Mouse (Mus musculus) right cerebral cortex, adult 18-20 months (tissue): Measurements from ENCODE around the gene Cyb5d2.
"Not testable (repeated sequence)": the region's sequence is repeated elsewhere in the genome, so short reads cannot be mapped to it uniquely, and the experiment has no call there.

Experiments used
- DNase-seq: peaks from one replicate; pipeline ENCODE4 v3.0.0; 2022; ENCODE audit warnings: mixed read lengths

Gene Cyb5d2

GRCm38 (mm10) chr11:72771461-72771860 lies 24.5 kb downstream of the Cyb5d2 start:
- no peak for DNase-seq

- no peak for DNase-seq
These were observed 25.1 kb downstream of the Cyb5d2 start for GRCm38 (mm10) chr11:72770816-72771215.

DNA sequence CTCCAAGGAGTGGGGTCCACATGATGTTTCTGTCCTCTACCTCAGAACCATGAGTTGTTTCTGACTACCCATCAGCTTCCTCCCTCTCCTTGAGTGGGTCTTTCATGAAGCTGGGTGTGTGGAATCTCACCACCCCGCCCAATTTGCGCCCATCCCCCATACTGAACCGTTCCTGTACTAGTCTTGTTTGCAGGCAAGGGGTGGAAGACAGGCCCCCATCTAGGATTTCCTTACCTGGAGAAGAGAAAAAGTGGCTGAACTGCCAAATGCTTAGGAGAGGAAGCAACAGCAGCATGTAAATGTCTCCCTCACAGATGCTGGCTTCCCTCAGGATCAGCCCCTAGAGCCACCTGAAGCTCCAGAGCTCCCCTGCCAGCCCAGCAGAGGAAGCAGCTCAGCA lies 25.6 kb downstream of the Cyb5d2 start:
- no peak for DNase-seq

GRCm38 (mm10) chr11:72769061-72769460 lies 26.9 kb downstream of the Cyb5d2 start:
- no peak for DNase-seq

- no peak for DNase-seq
These were observed 28.2 kb downstream of the Cyb5d2 start for GRCm38 (mm10) chr11:72767716-72768115.

- peak; percentile 58 for DNase-seq
These were observed 31.7 kb downstream of the Cyb5d2 start for GRCm38 (mm10) chr11:72764270-72764669.

DNA sequence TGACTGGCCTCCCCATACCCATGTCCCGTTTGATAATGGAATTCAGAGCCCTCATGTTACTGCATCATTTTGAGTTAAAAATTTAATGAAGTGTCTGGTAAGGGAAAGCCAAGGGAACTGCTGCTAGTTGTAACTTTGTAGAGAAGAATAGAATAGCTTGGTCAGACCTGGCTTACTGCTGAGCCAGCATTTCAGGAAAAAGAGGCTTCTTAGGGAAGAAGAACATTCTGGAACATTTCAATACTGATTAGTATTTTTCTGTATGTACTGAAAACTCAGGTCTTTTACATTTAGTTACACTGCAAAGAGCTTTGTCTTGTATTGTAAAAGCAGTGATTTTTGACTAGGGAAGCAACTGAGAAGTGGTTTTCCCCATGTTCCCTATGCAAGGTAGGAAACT lies 35.2 kb downstream of the Cyb5d2 start:
- DNase-seq: no peak

- DNase-seq: no peak
These were observed 36.4 kb downstream of the Cyb5d2 start for GRCm38 (mm10) chr11:72759581-72759980.

GRCm38 (mm10) chr11:72758316-72758715 lies 37.6 kb downstream of the Cyb5d2 start:
- DNase-seq: no peak

DNA sequence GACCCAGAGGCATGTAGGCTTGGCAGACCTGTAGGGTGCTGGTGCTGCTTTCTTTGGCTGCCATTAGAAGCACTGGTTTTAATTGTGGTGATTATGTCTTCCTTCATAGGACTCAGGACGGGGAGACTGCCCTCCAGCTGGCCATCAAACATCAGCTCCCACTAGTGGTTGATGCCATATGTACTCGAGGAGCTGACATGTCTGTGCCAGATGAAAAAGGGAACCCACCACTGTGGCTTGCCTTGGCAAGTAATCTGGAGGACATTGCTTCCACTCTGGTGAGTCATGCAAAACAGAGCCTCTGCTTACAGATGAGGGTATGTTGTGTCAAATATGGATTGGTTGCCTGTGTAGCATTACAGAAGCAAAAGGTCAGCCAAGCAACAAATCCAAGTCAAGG lies 44.0 kb downstream of the Cyb5d2 start:
- no peak for DNase-seq

DNA sequence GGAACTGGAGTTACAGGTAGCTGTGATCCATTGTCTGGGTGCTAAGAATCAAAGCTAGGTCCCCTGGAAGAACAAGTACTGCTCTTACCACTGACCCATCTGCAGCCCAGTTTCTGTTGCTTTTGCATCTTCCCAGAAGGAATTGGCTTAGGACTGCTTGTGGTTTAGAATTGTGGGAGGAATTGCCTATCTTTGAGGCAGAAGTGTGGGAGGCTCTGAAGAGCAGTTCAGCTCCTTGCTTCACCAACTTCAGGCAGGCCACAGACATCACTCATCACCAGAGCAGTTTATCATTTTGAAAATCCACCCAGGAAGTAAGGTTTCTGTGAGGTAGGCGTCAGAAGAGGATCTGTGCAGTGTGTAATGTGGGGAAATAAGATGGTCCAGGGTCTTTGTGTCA lies 56.9 kb downstream of the Cyb5d2 start:
- DNase-seq: peak; percentile 42

- not testable (repeated sequence) for DNase-seq
These were observed 58.4 kb downstream of the Cyb5d2 start for GRCm38 (mm10) chr11:72737517-72737916.

DNA sequence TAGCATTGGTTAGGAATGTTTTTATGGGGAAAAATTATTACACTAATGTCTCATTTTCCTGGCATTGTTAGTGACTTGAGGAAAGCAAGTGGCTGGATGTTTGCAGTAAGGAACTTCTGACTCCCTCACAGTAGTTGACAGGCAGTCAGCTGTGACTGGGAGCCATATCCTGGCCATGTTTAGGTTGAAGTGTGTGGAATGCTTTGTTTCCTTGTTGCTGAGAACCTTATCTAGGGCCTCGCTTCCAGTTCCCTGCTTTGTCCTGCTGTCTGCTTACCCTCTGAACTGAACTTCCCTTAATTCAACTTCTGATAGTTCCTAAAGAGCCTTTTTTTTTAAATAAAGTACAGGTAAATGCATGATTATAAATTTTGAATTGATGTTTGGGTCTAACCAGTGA lies 59.6 kb downstream of the Cyb5d2 start:
- no peak for DNase-seq

DNA sequence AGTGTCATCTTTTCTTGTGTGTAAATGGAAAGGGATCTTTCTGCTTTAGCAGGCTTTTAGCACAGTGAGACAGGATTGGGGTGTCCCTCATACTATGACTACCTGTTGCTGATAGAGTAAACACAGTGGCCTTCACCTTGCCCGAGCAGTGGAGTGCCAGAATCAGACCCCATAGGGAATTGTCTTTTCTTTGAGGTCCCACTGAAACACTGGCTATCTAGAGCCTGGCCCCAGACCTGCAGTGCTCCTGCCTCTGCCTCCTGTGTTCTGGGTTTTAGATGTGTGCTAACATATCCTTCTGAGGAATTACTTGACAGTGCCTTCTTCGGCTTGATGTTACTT lies 60.5 kb downstream of the Cyb5d2 start:
- DNase-seq: no peak

DNA sequence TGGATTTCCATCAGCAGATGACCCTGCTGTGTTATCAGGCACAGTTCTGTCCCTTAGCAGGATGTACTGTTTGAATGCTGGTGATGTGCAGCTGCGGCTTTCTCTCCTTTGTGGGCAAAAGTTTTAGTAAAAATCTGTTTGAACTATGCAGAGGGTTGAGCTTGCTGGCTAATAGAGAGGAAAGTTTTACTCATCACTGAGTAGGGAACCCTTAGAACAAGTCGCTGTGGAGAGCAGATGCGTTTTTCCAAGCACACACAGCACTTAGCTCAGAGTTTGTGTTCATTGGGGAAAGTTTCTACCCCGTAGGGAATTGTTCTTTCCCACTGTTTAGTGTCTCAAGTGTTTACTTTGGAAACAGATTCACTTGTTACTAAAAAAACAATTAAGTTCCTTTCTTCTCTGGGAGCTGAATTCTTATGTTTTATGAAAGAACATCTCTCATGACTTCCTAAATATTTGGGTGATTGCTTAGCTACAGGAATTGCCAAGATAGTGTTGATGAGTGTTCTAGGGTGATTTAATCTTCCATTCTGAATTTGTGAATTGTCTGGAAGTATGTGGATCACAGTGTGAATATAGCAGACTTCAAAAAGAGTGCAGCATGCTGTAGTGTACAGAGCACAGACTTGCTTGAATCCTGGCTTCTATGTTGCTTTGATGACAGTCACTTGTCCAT lies 61.0 kb downstream of the Cyb5d2 start:
- no peak for DNase-seq

DNA sequence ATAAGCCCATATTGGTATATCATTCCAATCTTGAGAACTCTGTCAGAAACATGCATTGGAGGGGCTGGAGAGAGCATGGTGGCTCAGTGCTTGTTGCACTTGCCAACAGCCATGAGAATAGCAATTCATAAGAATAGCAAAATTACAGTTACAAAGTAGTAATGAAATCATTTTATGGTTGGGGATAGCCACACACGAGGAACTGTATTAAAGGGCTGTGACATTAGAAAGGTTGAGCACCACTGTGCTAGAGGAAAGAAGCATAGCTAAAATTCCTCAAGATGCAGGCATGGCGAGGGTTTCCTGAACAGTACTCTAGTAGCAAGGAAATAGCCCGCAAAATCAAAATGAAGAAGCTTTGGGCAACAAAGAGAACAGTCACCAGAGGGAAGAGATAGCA lies 62.2 kb downstream of the Cyb5d2 start:
- DNase-seq: no peak
